Mouse (Mus musculus): ENCODE measurements around the gene Ccr7. TPM values are rescaled to one million over a fixed set of nuclear protein-coding genes. Genes with fewer than 3 reads are reported as not detected.

Gene Ccr7
- polyA plus RNA-seq, 1 experiment from 2014 or later: 0.33 TPM

DNA sequence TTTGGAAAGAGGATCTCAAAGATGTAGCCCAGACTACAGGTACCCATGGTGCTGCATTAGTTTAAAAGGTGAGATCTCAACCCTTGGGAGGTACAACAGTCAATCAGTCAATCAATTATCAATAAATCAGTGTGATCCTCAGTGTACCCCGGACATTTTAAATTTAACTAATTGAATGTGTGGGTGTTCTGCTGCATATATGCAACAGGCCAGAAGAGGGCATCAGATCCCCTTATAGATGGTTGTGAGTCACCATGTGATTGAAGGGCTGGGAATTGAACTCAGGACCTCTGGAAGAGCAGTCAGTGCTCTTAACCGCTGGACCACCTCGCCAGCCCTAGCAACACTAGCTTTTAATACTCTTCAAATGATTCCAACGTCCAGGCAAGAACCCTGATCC, 17.1 kb upstream of the Ccr7 start:
- ATAC-seq (ENCODE audit: low read depth) (no peak), DNase-seq (ENCODE audit: low spot score) (no peak)
- Histone ChIP-seq H3K27ac (replicated peaks; ENCODE audit: low read depth, low read length) (no peak overlapping the region), H3K9me3 (ENCODE audit: control insufficient read depth, low read length) (no peaks in the 10 kb centered on the region), H3K4me3 (ENCODE audit: low read depth, low read length) (no peak overlapping the region), H3K27me3 (replicated peaks; ENCODE audit: control insufficient read depth, insufficient read depth, low read length) (no peaks in the 10 kb centered on the region), H3K36me3 (ENCODE audit: control insufficient read depth, insufficient read depth, low read length) (no peaks in the 10 kb centered on the region), H3K9ac (ENCODE audit: low read depth, low read length) (no peak overlapping the region), H3K4me1 (ENCODE audit: control insufficient read depth, insufficient read depth, low read length) (no peaks in the 10 kb centered on the region), H3K4me2 (ENCODE audit: low read depth, low read length) (no peak overlapping the region)
- 89% methylated on average over 4 of the region's 4 CpGs for WGBS

DNA sequence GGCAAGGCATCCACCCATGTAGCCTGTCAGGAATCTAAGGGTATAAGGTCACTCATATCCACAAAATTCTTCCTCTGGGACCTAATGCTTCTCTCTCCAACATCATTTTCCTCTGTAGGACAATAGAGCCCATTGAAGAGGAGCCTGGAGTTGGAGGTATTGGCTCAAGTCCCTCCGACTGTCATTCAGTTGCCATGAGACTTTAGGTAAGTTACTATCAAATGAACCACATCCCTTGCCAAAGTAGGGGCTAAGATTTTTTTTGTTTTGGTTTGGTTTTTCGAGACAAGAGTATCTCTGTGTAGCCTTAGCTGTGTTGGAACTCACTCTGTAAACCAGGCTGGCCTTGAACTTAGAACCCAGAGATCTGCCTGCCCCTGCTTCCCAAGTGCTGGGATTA, 16.6 kb upstream of the Ccr7 start:
- Histone ChIP-seq H3K9me3 (ENCODE audit: control insufficient read depth, low read length) (no peaks in the 10 kb centered on the region), H3K27ac (replicated peaks; ENCODE audit: low read depth, low read length) (no peak overlapping the region), H3K9ac (ENCODE audit: low read depth, low read length) (no peak overlapping the region), H3K4me2 (ENCODE audit: low read depth, low read length) (no peak overlapping the region), H3K4me3 (ENCODE audit: low read depth, low read length) (no peak overlapping the region), H3K4me1 (ENCODE audit: control insufficient read depth, insufficient read depth, low read length) (no peaks in the 10 kb centered on the region), H3K36me3 (ENCODE audit: control insufficient read depth, insufficient read depth, low read length) (no peaks in the 10 kb centered on the region), H3K27me3 (replicated peaks; ENCODE audit: control insufficient read depth, insufficient read depth, low read length) (no peaks in the 10 kb centered on the region)
- WGBS: 63% methylated on average over 2 of the region's 2 CpGs
- no peak for DNase-seq (ENCODE audit: low spot score)
- ATAC-seq (ENCODE audit: low read depth): no peak

DNA sequence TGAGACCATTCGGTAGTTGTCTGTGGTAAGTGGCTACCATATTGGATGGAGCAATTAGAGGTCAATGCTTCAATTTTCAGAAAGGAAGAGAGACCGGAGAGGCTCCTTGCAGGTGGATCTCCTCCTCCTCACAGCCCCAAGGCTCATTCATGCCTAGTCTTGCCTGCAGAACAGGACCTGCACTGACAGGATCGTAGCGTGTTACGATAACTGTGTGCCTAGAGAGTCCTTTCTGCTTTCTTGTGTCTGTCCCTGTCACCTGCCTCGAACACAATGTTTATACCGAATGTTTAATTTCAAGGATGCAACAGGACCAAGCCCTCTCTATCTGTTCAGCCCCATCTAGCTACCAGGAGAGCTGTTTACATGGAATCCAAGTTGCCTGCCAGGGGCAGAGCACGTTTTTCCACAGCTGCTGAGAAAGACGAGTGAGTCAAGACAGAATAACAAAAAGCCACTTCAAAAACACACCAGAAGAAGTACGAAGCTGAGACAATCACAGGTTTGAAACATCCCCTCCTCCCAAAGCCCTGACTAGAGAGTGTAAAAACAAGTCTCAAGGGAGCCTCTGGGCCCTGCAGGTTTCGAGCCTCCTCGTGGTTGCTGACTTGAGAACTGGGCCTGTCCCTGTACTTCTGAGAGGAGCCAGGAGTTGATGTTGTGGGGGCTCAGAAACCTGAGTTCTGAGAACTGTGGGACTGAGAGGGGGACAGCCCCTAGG, 15.8 kb upstream of the Ccr7 start:
- DNase-seq (ENCODE audit: low spot score): peak; percentile 40
- no peak for ATAC-seq (ENCODE audit: low read depth)
- Histone ChIP-seq H3K4me1 (ENCODE audit: control insufficient read depth, insufficient read depth, low read length) (no peaks in the 10 kb centered on the region), H3K4me3 (ENCODE audit: low read depth, low read length) (no peak overlapping the region), H3K27ac (replicated peaks; ENCODE audit: low read depth, low read length) (no peak overlapping the region), H3K9ac (ENCODE audit: low read depth, low read length) (no peak overlapping the region), H3K4me2 (ENCODE audit: low read depth, low read length) (no peak overlapping the region), H3K36me3 (ENCODE audit: control insufficient read depth, insufficient read depth, low read length) (no peaks in the 10 kb centered on the region), H3K27me3 (replicated peaks; ENCODE audit: control insufficient read depth, insufficient read depth, low read length) (no peaks in the 10 kb centered on the region), H3K9me3 (ENCODE audit: control insufficient read depth, low read length) (no peaks in the 10 kb centered on the region)
- 55% methylated on average over 12 of the region's 12 CpGs for WGBS

DNA sequence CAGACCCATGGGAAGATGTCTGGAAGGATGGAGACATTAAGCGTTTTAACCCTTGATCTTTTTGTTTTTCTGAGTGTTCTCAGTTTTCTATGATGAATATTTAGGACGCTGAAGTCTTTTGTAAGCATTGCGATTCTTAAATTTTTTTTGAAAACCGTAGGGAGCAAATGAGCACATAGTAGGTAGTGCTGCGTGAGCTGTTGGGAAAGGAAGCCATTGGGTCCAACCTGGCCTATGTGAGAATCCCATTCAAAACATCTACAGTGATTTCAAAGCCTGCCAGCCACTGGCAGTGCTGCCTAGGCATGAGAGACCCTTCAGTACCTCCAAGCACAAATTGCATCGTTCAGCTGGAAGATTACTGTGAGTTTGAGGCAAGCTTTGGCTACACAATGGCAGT, 15.1 kb upstream of the Ccr7 start:
- no peak for ATAC-seq (ENCODE audit: low read depth)
- DNase-seq (ENCODE audit: low spot score): no peak

DNA sequence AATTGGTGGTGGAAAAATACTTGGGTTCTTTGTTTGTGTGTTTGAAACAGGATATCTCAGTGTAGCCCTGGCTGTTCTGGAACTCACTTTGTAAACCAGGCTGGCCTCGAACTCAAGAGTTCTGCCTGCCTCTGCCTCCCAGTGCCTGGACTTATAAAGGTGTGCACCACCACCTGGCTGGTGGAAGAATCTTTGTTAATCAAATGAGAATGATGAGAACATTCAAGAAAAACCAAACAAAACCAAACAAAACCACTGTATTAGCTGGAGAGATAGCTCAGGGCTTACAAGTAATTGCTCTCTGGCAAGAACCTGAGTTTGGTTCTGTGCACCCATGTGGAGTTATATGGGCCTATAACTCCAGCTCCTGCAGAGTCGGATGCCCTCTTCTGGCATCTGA, 14.6 kb upstream of the Ccr7 start:
- no peak overlapping the region for H3K9ac ChIP-seq (ENCODE audit: low read depth, low read length)
- no peak overlapping the region for H3K4me2 ChIP-seq (ENCODE audit: low read depth, low read length)
- no peaks in the 10 kb centered on the region for H3K9me3 ChIP-seq (ENCODE audit: control insufficient read depth, low read length)
- DNase-seq (ENCODE audit: low spot score) (no peak), ATAC-seq (ENCODE audit: low read depth) (no peak)
- H3K27me3 ChIP-seq (replicated peaks; ENCODE audit: control insufficient read depth, insufficient read depth, low read length): no peaks in the 10 kb centered on the region
- H3K27ac ChIP-seq (replicated peaks; ENCODE audit: low read depth, low read length): no peak overlapping the region
- H3K36me3 ChIP-seq (ENCODE audit: control insufficient read depth, insufficient read depth, low read length): no peaks in the 10 kb centered on the region
- no peaks in the 10 kb centered on the region for H3K4me1 ChIP-seq (ENCODE audit: control insufficient read depth, insufficient read depth, low read length)
- H3K4me3 ChIP-seq (ENCODE audit: low read depth, low read length): no peak overlapping the region
- 83% methylated on average over 2 of the region's 2 CpGs for WGBS

More for the DNA sequence above, 15.1 kb upstream of the Ccr7 start:
- Histone ChIP-seq H3K4me2 (ENCODE audit: low read depth, low read length) (no peak overlapping the region), H3K27ac (replicated peaks; ENCODE audit: low read depth, low read length) (no peak overlapping the region), H3K4me1 (ENCODE audit: control insufficient read depth, insufficient read depth, low read length) (no peaks in the 10 kb centered on the region), H3K27me3 (replicated peaks; ENCODE audit: control insufficient read depth, insufficient read depth, low read length) (no peaks in the 10 kb centered on the region), H3K9ac (ENCODE audit: low read depth, low read length) (no peak overlapping the region), H3K36me3 (ENCODE audit: control insufficient read depth, insufficient read depth, low read length) (no peaks in the 10 kb centered on the region), H3K9me3 (ENCODE audit: control insufficient read depth, low read length) (no peaks in the 10 kb centered on the region), H3K4me3 (ENCODE audit: low read depth, low read length) (no peak overlapping the region)
- 86% methylated on average over 6 of the region's 6 CpGs for WGBS

DNA sequence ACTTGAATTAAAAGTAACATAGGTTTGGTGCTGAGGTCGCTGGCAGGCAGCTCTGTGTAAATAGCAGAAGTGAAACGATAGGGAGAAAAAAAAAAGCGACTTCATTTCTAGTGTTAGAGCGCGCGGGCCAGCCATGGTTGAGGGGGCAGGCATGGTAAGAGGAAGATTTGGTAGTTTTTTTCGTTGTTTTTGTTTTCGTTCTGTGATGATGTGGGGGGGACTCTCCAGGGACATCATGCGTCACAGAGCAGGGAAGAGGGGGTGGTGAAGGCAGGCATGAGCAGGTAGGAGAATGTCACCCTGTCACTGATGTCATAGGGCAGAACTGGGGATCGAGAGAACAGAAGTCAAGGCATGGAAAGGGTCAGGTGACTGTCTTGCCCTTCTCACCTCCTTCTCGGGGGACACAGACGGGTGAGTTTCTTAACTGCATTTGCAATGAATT, 13.2 kb upstream of the Ccr7 start:
- Histone ChIP-seq H3K4me3 (ENCODE audit: low read depth, low read length) (no peak overlapping the region), H3K4me2 (ENCODE audit: low read depth, low read length) (no peak overlapping the region), H3K36me3 (ENCODE audit: control insufficient read depth, insufficient read depth, low read length) (no peaks in the 10 kb centered on the region), H3K9me3 (ENCODE audit: control insufficient read depth, low read length) (no peaks in the 10 kb centered on the region), H3K4me1 (ENCODE audit: control insufficient read depth, insufficient read depth, low read length) (no peaks in the 10 kb centered on the region), H3K27me3 (replicated peaks; ENCODE audit: control insufficient read depth, insufficient read depth, low read length) (no peaks in the 10 kb centered on the region), H3K27ac (replicated peaks; ENCODE audit: low read depth, low read length) (no peak overlapping the region), H3K9ac (ENCODE audit: low read depth, low read length) (no peak overlapping the region)
- no peak for ATAC-seq (ENCODE audit: low read depth)
- DNase-seq (ENCODE audit: low spot score): no peak
- WGBS: 52% methylated on average over 12 of the region's 12 CpGs

DNA sequence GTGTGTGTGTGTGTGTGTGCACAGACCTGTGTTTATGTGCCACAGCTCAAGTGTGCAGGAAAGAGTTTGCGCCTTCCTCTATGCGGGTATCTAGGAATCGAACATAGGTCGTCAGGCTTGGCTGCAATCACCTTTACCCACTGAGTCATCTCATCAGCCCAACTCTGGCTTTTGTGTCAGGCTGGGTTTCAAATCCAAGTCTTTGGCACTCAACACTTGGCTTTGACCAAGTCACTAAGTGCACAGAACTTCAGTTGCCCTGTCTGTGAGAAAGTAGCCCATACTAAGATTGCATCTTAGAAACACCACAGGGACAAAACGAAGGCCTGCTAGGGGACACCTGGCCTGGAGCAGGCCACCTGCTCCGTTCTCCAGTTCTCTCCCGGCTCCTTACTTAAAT, 12.7 kb upstream of the Ccr7 start:
- Histone ChIP-seq H3K4me1 (ENCODE audit: control insufficient read depth, insufficient read depth, low read length) (no peaks in the 10 kb centered on the region), H3K36me3 (ENCODE audit: control insufficient read depth, insufficient read depth, low read length) (no peaks in the 10 kb centered on the region), H3K4me2 (ENCODE audit: low read depth, low read length) (no peak overlapping the region), H3K9me3 (ENCODE audit: control insufficient read depth, low read length) (no peaks in the 10 kb centered on the region), H3K4me3 (ENCODE audit: low read depth, low read length) (no peak overlapping the region), H3K27ac (replicated peaks; ENCODE audit: low read depth, low read length) (no peak overlapping the region), H3K9ac (ENCODE audit: low read depth, low read length) (no peak overlapping the region), H3K27me3 (replicated peaks; ENCODE audit: control insufficient read depth, insufficient read depth, low read length) (no peaks in the 10 kb centered on the region)
- ATAC-seq (ENCODE audit: low read depth) (no peak), DNase-seq (ENCODE audit: low spot score) (no peak)
- 86% methylated on average over 7 of the region's 7 CpGs for WGBS

DNA sequence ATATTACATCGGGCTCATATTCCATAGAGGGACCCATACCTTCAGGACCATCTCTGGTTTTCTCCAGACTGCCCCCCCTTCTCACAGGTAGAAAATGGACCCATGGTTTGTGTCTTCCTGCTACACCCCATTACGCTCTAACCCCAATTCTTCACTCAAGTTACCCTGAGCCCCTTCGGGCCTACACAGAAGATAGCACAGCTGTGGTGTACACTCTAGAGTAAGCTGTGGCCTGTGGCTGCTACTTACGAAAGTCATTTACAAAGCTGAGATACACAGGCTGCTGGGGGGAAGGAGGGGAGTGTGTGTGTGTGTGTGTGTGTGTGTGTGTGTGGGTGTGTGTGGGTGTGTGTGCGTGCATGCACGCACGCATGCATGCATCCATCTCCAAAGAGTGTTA, 11.4 kb upstream of the Ccr7 start:
- no peak overlapping the region for H3K27ac ChIP-seq (replicated peaks; ENCODE audit: low read depth, low read length)

DNA sequence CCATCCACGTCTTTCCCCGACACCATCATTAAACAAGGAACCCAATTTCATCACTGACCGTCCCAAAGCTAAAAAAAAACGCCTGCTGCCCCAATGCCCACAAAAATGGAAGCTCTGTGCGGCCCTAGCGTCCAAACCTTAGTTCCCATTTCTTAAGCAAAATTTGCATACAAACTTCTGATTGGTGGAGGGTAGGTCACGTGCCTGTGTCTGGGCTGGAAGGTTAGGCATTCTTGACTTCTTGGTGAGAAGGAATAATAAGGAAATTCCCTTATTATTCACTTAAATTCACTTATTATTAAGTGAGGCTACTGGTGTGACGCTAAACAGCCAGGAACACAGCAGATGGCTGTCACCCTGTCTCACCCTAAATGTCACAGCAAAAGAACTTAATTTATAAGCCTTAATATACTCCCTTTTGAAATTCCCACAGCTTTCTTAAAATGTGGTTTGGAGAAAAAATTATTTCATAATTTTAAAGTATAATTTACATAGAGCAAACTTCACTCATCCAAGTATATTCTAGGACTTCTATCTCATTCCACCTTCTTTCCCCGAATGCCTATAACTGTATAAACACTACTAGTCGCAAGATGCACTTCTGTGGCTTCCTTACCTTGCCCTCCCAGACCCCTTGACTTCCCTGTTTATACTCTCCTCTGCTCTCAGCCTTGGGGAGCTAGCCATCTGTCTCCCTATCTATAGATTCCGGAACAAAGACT, 10.3 kb upstream of the Ccr7 start:
- H3K4me3 ChIP-seq (ENCODE audit: low read depth, low read length): no peak overlapping the region
- ATAC-seq (ENCODE audit: low read depth) (no peak), DNase-seq (ENCODE audit: low spot score) (no peak)
- H3K9ac ChIP-seq (ENCODE audit: low read depth, low read length): no peak overlapping the region
- no peak overlapping the region for H3K4me2 ChIP-seq (ENCODE audit: low read depth, low read length)
- H3K9me3 ChIP-seq (ENCODE audit: control insufficient read depth, low read length): no peaks in the 10 kb centered on the region
- H3K27me3 ChIP-seq (replicated peaks; ENCODE audit: control insufficient read depth, insufficient read depth, low read length): no peaks in the 10 kb centered on the region
- 70% methylated on average over 11 of the region's 11 CpGs for WGBS
- no peaks in the 10 kb centered on the region for H3K36me3 ChIP-seq (ENCODE audit: control insufficient read depth, insufficient read depth, low read length)
- no peak overlapping the region for H3K27ac ChIP-seq (replicated peaks; ENCODE audit: low read depth, low read length)
- H3K4me1 ChIP-seq (ENCODE audit: control insufficient read depth, insufficient read depth, low read length): no peaks in the 10 kb centered on the region

More for the DNA sequence above, 11.4 kb upstream of the Ccr7 start:
- Histone ChIP-seq H3K4me3 (ENCODE audit: low read depth, low read length) (no peak overlapping the region), H3K4me2 (ENCODE audit: low read depth, low read length) (no peak overlapping the region), H3K4me1 (ENCODE audit: control insufficient read depth, insufficient read depth, low read length) (no peaks in the 10 kb centered on the region), H3K36me3 (ENCODE audit: control insufficient read depth, insufficient read depth, low read length) (no peaks in the 10 kb centered on the region), H3K9ac (ENCODE audit: low read depth, low read length) (no peak overlapping the region), H3K9me3 (ENCODE audit: control insufficient read depth, low read length) (no peaks in the 10 kb centered on the region), H3K27me3 (replicated peaks; ENCODE audit: control insufficient read depth, insufficient read depth, low read length) (no peaks in the 10 kb centered on the region)
- DNase-seq (ENCODE audit: low spot score) (no peak), ATAC-seq (ENCODE audit: low read depth) (no peak)
- WGBS: 94% methylated on average over 7 of the region's 7 CpGs

Measured in embryonic facial prominence, embryonic 14.5 days (tissue).